Mouse (Mus musculus): ENCODE results near the gene Angpt4.

DNA sequence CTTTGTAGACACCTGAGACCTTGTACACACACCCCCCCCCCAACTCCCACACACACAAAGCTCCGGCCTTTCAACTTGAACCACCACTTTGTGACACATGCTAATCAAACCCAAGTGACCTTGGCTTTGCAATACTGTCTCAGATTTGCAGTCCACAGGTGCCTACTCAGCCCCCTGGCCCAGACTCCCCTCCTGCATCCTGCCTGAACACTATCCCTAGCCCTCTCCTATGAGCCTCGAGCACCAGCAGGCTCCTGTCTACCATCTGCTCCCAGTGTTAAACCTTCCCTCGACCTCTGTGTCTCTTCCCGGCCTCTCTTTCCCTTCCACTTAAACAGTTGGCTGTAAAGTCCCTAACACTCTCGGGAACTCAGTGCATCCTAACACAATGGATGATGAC, 80.4 kb downstream of the Angpt4 start:
- TF ChIP-seq CTCF (IDR thresholded peaks at IDR 0.05; ENCODE audit: low read depth, low read length) = no peak
- no peak for TF ChIP-seq POLR2A (IDR thresholded peaks at IDR 0.05; ENCODE audit: insufficient read depth, low read length)
